Mouse (Mus musculus) regulatory T cell (primary cell): ENCODE data around the gene Mark4.

Experiments used
- in situ Hi-C: fragments of 300-600 bp; cut with MboI, MseI; formaldehyde crosslinking; loops from one replicate; pipeline ENCODE4 v1.15.1; 2025; ENCODE audit warnings: high pct_unique_total_duplicates

The Mark4 gene

DNA sequence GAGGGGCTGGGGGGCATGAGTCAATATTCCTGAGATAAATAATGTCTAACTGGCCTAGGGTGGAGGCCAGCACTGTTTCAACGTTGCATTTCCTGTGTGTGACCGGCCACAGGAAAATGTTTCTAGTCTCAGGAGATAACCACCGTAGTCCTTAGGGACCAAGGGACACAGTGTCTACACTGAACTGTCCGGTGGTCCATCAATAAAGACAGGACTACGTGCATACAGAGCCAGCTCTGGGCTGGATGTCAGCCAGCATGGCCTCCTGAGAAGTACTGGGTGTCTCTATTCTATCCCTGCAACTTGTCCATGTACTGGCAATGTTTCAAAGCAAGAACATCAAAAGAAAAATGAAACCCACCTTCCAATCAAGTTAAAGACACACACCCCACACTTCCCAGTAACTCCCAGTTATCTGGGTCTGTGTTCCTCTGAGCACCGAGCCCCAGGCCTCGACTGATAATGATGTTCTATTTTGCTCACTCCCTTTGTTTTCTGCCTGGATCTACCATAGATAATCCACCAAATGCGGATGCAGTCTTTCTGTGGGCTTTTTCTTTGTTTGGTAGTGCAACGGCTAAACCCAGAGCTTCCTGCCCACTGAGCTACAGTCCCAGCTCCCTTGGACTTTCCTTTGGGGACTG lies 17.1 kb downstream of the Mark4 start:
- in situ Hi-C loops: no loop called here

DNA sequence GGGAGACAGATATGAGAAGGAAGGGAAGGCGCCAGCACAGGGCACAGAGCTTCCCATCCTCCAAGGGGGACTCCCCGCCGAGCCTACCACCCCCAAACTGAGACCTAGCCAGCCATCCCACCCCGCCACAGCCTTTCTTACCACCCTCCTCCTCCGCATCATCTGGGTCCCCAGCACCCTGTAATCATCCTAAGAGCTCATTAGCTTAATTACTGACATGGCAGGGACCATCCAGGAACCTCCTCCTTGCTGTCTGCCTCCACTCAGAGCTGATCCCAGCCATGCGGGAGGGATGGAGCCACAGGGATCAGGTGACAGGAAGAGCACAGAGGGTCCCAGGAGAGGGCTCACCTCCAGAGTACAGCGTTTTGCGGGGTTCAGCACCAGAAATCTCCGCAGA lies 21.6 kb downstream of the Mark4 start:
- in situ Hi-C loops: no loop called here

DNA sequence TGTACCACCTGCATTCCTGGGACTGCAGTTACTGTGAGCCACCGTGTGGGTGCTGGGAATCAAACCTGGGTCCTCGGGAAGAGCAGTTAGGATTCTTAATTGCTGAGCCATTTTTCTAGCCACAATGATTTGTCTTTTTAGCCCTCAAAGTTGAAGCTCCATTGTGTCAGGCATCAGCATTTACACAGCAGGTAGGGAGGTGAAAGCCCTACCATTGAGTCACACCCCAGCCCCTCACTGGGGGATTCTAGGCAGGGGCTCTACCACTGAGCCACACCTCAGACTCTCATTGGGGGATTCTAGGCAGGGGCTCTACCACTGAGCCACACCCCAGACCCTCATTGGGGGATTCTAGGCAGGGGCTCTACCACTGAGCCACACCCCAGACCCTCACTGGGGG lies 22.3 kb downstream of the Mark4 start:
- in situ Hi-C loops: no loop called here

DNA sequence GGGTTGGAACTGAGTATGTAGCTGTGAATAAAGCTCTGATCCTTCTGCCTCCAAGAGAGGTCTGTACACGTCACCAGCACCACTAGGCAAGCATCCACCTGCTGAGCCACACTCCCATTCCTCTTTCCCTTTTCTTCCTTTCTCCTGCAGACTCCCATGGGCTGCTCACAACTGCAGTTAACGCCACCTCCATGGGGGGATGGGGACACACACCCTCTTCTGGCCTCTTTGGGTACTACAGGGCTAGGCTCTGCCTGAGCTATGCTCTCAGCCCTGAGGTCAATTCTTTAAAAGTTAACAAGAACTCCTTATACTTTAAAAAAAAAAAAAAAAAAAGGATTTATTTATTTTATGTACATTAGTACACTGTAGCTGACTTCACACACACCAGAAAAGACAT lies 26.1 kb downstream of the Mark4 start:
- in situ Hi-C loops: no loop called here

DNA sequence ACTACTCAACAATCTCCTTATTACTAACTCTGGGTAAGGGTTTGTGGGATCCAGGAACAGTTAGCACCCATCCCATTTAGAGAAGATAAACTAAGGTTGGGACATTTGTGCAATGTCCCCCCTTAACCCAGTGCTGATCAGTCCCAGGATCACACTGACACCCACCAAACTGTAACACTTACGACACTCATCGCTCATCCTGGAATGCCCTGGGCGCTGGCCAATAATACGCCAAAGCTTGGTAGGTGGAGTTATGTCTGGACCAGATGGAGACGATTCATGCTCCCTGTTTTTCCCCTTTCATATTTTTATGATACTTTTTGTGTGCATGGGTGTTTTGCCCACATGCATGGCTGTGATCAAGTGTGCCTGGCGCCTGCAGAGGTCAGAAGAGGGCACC lies 28.2 kb downstream of the Mark4 start:
- in situ Hi-C loops: no loop called here

DNA sequence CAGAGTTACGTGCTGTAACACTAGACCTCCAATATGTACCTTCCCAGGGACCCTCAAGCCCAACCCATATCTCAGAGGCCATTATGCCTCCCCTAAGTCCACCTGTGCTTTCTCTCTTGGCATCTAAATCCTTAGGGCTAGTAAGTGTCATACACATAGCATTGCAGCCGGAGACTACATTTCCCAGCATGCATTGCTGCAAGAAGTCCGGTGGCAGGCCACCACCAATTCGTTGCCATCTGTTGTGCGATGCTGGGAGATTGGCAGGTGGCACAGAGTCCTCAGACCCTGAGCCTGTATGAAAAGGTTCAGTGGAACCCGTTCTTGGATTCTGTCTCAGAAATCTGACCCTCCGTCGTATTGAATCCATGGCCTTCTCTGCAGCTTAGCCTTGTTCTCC lies 28.9 kb downstream of the Mark4 start:
- in situ Hi-C loops: no loop called here

DNA sequence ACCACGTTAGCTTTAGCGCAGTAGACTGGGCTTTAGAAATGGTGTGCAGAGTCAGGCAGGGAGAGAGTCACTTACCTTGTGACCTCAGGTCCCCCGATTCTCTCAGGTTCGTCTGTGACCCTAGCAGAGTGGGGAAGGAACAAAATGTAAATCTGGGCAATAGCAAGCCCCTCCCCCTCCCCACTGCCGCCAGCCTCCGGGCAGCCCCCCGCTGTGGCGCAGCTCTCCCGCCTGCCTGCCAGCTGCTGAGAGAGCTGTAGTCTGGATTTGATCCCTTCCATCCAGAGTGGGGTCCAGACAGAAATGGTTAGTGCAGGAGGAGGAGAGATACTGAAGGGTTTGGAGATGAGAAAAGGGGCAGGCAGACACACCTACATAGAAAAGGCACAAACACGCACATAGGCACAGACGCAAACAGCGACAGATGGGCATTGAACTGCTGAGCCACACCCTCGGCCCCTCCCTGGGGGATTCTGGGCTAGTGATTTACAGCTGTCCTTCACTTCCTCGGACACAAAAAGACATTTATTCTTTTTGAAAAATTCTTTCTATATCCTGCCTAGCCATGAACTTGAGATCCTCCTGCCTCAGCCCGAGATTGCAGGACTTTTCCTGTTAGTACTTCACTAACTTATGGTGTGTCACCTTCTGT lies 30.5 kb downstream of the Mark4 start:
- in situ Hi-C loops: no loop called here

DNA sequence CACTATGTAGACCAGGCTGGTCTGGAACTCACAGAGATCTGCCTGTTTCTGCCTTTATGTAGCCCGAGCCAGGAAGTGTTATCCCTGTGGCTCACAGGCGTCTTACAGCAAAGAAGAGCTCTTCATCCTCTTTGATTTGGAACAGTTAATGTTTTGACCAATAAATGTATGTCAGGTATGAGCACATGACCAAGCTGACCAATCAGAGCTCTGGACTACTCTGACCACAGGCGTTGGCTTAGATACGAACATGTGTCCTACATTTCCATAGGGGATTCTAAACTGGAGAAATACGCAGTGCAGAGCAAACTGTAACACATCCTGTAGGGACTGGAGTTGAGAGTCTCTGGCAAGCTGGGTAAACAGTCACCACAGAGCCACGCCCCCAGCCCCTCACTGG lies 31.7 kb downstream of the Mark4 start:
- in situ Hi-C loops: no loop called here

DNA sequence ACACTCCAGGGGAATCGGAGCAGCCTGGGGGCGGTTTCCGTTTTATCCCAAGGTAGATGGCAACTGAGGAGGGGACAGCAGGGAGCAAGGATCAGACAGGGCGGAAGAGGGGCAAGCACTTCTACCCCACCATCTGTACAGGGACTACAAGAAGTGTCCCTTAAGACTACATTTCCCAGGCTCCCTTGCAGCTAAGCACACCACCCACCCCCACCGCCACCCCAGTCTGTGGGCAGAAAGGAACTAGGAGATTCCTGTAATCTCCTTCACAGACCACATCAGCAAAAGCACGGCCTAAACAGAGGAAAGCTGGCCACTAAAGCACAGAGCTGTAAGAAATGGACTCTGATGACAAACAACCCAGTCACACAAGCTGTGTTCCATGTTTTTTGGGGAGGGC lies 32.3 kb downstream of the Mark4 start:
- in situ Hi-C loops: no loop called here

DNA sequence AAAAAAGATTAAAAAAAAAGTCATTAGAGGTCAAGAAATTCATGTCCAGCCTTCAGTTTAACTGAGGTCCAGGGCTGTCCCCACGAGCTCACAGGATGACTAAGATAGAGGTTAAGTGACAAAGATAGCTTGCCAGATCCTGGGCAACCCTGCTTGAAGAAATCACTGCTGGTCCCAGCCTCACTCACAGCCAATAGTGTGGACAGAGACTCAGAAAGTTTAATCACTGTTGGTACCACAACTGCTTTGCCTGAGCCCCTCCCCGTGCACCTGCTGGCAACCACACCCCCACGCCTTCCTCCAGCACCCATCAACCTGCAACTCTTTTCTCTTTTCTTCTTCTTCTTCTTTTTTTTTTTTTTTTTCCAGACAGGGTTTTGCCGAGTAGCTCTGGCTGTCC lies 34.6 kb downstream of the Mark4 start:
- in situ Hi-C loops: loop anchor here (5.0 kb wide), 1 partner anchor 73 kb away; no protein-coding TSS in a partner anchor

DNA sequence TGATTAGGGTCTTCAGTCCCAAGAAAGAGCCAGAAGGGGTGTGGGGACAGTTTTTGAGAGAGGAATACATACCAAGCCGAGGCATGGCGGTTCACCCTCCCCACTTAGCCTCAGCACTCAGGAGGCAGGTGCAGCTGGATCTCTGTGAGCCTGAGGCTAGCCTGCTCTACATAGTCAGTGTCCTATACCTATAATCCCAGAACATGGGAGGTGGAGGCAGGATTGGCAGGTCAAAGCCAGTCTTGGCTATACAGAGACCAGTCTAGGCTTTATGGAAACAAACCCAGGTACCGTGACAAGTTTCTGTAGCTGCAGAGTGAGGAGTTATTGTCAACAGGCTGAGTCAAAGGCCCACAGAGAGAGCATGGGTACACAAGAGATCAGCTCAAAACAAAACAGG lies 35.5 kb downstream of the Mark4 start:
- in situ Hi-C loops: loop anchor here (5.0 kb wide), 1 partner anchor 74 kb away; no protein-coding TSS in a partner anchor

DNA sequence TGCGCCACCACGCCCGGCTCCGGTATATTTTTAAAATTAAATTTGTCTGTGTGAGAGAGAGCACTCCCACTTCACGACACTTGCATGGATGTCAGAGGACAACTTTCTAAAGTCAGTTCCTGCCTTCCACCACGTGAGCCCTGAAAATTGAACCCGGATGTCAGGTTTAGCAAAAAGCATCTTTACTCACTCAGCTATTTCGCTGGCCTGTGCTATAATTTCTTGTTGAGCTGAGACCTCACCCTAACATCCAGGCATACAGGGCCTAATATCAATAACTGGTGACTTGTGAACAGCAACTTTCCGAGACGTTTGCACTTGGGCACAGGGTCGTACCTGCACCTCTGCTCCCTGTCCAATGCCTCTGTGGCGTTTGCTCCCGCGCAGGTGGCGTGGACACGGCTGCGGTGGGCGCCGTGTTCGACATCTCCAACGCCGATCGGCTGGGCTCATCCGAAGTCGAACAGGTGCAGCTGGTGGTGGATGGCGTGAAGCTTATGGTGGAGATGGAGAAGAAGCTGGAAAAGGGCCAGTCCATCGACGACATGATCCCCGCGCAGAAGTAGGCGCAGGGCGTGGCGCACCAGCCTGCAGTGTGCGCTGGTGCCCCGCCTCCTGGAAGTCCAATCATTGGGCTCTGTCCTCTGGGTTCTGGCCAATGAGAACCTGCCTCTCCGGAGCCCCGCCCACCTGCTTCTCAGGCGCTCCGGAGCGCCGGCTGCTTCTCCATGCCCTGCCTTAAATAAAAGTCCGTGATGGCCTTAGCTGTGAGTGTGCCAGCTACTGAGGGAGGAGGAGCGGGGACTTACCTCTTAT lies 37.6 kb downstream of the Mark4 start:
- in situ Hi-C loops: loop anchor here (5.0 kb wide), 1 partner anchor 76 kb away; no protein-coding TSS in a partner anchor

DNA sequence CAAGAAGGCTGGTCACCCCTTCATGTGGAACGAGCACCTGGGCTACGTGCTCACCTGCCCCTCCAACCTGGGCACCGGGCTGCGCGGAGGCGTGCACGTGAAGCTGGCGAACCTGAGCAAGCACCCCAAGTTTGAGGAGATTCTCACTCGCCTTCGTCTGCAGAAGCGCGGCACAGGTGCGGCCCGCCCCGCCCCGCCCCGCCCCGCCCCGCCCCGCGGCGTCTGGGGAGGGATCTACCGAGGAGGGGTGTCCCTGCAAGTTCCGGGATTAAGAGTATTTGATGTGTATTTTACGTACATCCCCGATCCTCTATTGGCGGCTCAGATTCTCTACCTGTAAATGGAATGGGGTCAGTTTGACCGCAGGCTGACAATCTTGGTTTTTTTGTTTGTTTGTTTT lies 38.5 kb downstream of the Mark4 start:
- in situ Hi-C loops: loop anchor here (5.0 kb wide), 1 partner anchor 77 kb away; no protein-coding TSS in a partner anchor

DNA sequence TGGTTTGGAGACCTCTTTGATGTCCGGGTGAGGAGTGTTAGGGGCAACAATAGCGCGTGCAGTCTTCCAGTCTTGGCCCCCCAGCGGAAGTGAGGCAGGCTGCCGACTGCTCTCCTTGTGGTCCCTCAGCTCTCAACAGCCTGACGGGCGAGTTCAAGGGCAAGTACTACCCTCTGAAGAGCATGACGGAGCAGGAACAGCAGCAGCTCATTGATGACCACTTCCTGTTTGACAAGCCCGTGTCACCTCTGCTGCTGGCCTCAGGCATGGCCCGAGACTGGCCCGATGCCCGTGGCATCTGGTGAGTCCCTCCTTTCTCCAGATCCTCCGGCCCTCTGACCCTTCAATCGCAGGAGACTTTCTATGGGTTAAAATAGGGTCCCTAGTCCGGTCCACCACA lies 42.0 kb downstream of the Mark4 start:
- in situ Hi-C loops: no loop called here

DNA sequence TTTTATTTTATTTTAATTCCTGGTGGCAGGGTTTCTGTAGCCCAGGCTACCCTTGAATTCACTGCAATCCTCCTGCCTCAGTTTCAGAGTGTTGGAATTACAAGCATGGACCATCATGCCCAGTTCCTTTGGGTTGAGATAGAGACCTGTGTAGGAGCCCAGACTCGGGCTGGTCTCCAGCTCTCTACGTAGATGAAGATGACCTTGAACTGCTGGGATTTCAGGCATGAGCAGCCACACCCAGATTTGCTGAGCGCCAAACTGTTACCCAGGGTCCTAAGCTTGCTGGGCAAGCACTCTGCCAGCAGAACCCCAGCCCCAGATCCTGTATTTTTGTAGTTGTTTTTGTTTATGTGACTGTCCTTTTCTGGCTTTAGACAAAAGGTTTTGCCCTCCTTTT lies 45.1 kb downstream of the Mark4 start:
- in situ Hi-C loops: no loop called here

DNA sequence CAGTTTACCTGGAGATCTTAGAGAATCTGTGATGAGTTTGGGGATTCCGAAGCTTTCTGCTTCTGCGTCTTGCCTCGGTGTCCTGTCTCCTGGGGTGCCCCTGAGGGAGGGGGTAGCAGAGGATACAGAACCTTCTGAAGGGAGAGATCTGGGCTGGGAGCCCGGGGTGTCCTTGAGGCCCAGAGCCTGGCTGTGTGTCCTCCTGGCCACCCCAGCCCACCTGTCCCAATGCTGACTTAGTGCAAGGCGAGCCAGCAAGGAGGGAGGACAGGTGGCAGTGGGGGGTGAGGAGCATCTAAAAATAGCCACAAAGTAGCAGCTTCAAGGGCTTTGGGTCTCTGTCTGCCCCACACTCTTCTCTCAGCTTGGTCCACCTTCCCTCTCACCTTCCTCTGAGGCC lies 46.8 kb downstream of the Mark4 start:
- in situ Hi-C loops: no loop called here

DNA sequence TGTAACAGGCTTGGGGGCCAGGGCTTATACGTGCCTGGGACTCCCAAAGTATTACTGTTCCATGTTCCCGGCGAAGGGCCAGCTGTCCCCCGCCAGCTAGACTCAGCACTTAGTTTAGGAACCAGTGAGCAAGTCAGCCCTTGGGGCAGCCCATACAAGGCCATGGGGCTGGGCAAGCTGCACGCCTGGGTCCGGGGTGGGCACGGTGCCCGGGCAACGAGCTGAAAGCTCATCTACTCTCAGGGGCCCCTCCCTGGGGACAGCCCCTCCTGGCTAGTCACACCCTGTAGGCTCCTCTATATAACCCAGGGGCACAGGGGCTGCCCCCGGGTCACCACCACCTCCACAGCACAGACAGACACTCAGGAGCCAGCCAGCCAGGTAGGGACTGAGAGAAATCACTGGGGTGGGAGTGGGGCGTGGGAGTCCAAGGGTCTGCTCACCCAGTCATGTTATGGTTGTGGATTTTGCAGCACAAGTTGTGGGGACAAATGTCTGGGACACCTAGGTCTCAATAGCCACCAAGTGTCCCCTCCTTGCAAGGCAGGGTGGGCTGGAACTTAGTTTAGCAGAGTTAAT lies 47.8 kb downstream of the Mark4 start:
- in situ Hi-C loops: no loop called here

DNA sequence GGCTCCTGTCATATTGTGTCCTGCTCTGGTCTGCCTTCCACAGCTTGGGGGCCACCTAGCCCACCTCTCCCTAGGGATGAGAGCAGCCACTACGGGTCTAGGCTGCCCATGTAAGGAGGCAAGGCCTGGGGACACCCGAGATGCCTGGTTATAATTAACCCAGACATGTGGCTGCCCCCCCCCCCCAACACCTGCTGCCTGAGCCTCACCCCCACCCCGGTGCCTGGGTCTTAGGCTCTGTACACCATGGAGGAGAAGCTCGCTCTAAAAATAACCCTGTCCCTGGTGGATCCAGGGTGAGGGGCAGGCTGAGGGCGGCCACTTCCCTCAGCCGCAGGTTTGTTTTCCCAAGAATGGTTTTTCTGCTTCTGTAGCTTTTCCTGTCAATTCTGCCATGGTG lies 48.9 kb downstream of the Mark4 start:
- in situ Hi-C loops: no loop called here

DNA sequence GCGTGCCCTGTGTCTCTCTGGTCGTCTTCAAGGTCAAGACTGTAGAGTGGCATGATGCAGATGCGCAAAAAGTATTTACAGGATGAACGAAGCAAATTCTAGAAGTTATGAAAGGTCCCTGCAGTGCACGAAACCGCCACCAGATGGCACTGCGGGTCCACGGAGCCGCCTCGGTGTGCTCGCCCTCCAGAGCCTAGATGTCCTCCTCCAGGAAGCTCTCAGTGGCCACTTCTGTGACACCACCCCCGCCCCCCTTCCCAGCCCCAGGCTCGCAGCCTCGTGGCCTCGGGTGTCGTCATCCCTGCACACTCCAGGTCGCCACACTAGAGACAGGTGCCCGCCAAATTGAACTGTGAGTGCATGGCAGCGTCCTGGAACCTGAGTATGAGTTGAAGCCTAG lies 53.2 kb downstream of the Mark4 start:
- in situ Hi-C loops: no loop called here

DNA sequence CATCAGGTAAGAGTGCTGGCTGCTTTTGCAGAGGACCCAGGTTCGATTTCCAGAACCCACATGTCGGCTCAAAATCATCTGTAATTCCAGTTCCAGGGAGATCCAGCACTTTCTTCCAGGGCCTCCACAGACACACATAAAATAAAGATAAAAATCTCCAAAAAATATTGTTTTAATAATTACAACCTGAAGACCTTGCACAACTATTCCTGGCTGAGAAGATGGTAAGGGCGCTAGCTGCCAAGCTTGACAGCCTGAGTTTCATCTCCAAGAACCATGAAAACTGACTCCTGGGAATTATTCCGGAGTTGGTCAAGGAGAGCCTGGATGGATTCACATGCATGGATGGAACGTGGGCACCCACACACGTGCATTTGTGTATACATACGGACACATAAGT lies 54.1 kb downstream of the Mark4 start, which contains the start of gene Ckm:
Gene Ckm, plus strand, starts transcription at position 301 of the 400 bp plus-strand sequence.
- in situ Hi-C loops: loop anchor here (5.0 kb wide), 1 partner anchor 118 kb away; no protein-coding TSS in a partner anchor

DNA sequence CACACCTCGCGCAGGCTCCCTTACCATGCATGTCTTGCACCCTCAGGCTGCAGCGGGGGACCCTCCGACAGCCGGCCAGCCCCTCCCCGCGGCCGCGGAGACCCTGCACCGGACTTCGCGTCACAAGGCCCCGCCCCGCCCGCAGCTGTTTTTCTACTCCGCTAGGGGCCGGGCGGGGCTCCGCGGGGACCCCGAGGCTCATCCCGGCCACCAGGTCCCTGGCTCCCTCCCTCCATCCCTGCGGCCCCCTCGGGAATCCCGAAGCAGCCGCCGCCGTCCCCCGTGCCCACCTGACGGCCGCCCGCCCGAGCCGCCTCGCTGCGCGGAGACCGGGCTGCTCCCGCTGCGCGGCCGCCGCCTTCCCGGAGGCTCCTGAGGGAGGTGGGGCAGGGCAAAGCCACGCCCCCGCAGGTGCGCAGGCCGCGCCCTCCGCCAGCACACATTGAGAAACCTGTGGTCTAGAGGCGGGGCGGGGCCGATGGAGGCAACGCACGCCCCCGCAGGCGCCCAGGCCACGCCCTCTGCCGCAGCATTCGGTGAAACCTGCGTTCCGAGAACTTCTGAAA lies 54.8 kb downstream of the Mark4 start, which contains the start of gene Klc3:
Gene Klc3, minus strand, starts transcription at position 374 of the 566 bp plus-strand sequence.
- in situ Hi-C loops: loop anchor here (5.0 kb wide), 1 partner anchor 118 kb away; no protein-coding TSS in a partner anchor
